ENCODE assay signal across 8 mouse cellular contexts in the genomic region with DNA sequence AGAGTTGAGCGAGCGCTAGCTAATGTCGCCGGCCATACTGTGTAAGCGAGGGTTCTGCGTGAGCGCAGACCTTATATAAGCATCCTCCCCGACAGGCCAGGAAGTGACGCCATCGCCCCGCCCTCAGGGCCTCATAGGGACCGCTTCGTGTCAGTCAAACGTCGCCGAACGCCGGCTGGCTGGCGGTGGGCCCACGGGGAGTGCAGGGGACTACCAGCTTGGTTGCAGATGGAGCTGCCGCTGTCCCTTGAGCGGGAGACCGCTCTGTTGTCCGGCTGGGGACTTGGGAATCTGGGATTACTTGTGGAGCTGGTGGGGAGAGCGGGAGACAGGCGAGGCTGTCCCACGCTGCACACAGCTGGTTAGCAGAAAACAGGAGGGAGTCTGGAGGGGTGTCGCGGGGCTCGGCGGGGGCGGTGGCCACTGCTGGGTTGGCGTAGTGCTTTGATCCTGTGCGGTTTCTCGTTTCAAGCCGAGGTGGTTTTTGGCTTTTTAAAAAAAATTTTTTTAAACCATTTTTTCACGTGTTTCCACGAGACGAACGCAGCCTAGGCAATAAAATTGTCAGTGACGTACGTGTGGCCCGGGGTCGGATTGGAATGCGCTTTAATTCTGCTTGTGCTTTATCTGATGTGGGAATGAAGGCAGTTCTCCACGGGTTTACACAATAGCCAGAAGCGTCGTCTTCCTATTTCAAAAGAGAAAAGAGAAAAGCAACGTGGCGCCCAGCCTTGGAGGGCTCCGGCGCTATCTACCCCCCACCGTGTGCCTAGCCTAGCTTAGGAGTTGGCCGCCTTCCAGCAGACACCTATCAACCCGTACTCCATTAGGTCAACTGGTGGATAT. TPM values are rescaled to one million over a fixed set of nuclear protein-coding genes. Genes with fewer than 3 reads are reported as not detected.
A peak's percentile ranks its signal among the peaks of the same experiment; 100 is the strongest.
DNase-seq lines count a peak whose midpoint lies in the region; ATAC-seq and TF ChIP-seq lines count a peak whose summit lies in the region.

A gene (minus strand): TSS at position 47 of the 846 bp plus-strand sequence.

- peaks cover 0 to 7% of the 10 kb centered on the region in 2 experiments for H3K36me3 ChIP-seq in CH12.LX (replicated peaks in 1 of 2; ENCODE audit: control insufficient read depth in 1 of 2, insufficient read depth in 1 of 2, low read length in 1 of 2)
- no peaks in the 10 kb centered on the region for H3K36me3 ChIP-seq in forebrain, embryonic 11.5 days (ENCODE audit: control insufficient read depth, insufficient read depth, low read length)
- no peaks in the 10 kb centered on the region for H3K36me3 ChIP-seq in heart, embryonic 16.5 days (ENCODE audit: control insufficient read depth, insufficient read depth)
- peaks cover 6% of the 10 kb centered on the region; the same call in 1 of the 2 replicates for H3K36me3 ChIP-seq in liver, embryonic 15.5 days (replicated peaks)
- no peaks in the 10 kb centered on the region for H3K36me3 ChIP-seq in neural tube, embryonic 12.5 days

- H3K27me3 ChIP-seq in CH12.LX (replicated peaks), result peaks cover 15% of the 10 kb centered on the region
- no peaks in the 10 kb centered on the region for H3K27me3 ChIP-seq in forebrain, embryonic 11.5 days (ENCODE audit: control insufficient read depth, insufficient read depth, low read length)
- H3K27me3 ChIP-seq in heart, embryonic 16.5 days (ENCODE audit: control insufficient read depth, insufficient read depth, low read length), result no peaks in the 10 kb centered on the region
- no peaks in the 10 kb centered on the region for H3K27me3 ChIP-seq in liver, embryonic 15.5 days
- H3K27me3 ChIP-seq in neural tube, embryonic 12.5 days (replicated peaks), result no peaks in the 10 kb centered on the region

- peaks cover 6 to 15% of the 10 kb centered on the region in 2 experiments for H3K4me1 ChIP-seq in CH12.LX (ENCODE audit: control insufficient read depth in 1 of 2, insufficient read depth in 2 of 2)
- peaks cover 6% of the 10 kb centered on the region; the same call in 1 of the 2 replicates for H3K4me1 ChIP-seq in forebrain, embryonic 11.5 days (replicated peaks; ENCODE audit: control insufficient read depth, insufficient read depth, low read length)
- peaks cover 17% of the 10 kb centered on the region for H3K4me1 ChIP-seq in heart, embryonic 16.5 days (ENCODE audit: control insufficient read depth, insufficient read depth, low read length)
- H3K4me1 ChIP-seq in liver, embryonic 15.5 days (replicated peaks), result peaks cover 33% of the 10 kb centered on the region
- peaks cover 17% of the 10 kb centered on the region for H3K4me1 ChIP-seq in neural tube, embryonic 12.5 days

- dilution Hi-C loops in CH12.LX (cut with MboI; ENCODE audit: extremely low pct_ligation_motif_present, extremely low pct_unique_long_range_greater_than_20kb, low sequenced_read_pairs), result no loop called here

- peak; percentile 99 for ATAC-seq in forebrain, embryonic 11.5 days (replicated peaks; ENCODE audit: low FRiP score)
- ATAC-seq in heart, embryonic 16.5 days (replicated peaks; ENCODE audit: extremely low read depth, insufficient read depth, low FRiP score), result peak; percentile 95
- ATAC-seq in liver, embryonic 15.5 days (ENCODE audit: insufficient read depth), result peak; percentile 87
- ATAC-seq in neural tube, embryonic 12.5 days (ENCODE audit: low FRiP score, low read depth), result peak; percentile 97

- peak; percentile 80 for TF ChIP-seq POLR2A in CH12.LX (IDR thresholded peaks at IDR 0.05; ENCODE audit: low read depth, low read length)

- peak; percentile 98 for DNase-seq in CH12.LX (ENCODE audit: extremely low read depth)
- peak; percentile 96 for DNase-seq in c-Kit-positive CD71-positive TER-119-negative erythroid progenitor cells, embryonic 14.5 days (ENCODE audit: low read depth)
- DNase-seq in forebrain, embryonic 11.5 days (ENCODE audit: low spot score), result peak; percentile 100
- peak; percentile 100 for DNase-seq in kidney, postnatal 36 days
- DNase-seq in telencephalon, adult 2 months (ENCODE audit: low read depth, low spot score), result peak; percentile 97

- under 1% methylated on average over 55 of the region's 55 CpGs for WGBS in forebrain, embryonic 11.5 days
- whole genome bisulfite sequencing in heart, embryonic 16.5 days, result under 1% methylated on average over 55 of the region's 55 CpGs
- under 1% methylated on average over 55 of the region's 55 CpGs for WGBS in liver, embryonic 15.5 days (ENCODE audit: insufficient replicate concordance)
- under 1% methylated on average over 55 of the region's 55 CpGs for WGBS in neural tube, embryonic 12.5 days

- peaks cover 42% of the 10 kb centered on the region for H3K79me2 ChIP-seq in CH12.LX (replicated peaks; ENCODE audit: control insufficient read depth, extremely low read depth, insufficient read depth, poor library complexity, severe bottlenecking)

- TF ChIP-seq RAD21 in CH12.LX (IDR thresholded peaks at IDR 0.05; ENCODE audit: low read depth, low read length), result no peak

- peak within 1 kb of the TSS; percentile 9; the same call in 1 of the 2 replicates for H3K27ac ChIP-seq in CH12.LX (ENCODE audit: insufficient read depth, low read depth)
- peak within 1 kb of the TSS; percentile 98 for H3K27ac ChIP-seq in forebrain, embryonic 11.5 days (ENCODE audit: low read depth, low read length)
- H3K27ac ChIP-seq in heart, embryonic 16.5 days (ENCODE audit: low read length), result peak within 1 kb of the TSS; percentile 98
- H3K27ac ChIP-seq in liver, embryonic 15.5 days (replicated peaks), result peak within 1 kb of the TSS; percentile 92
- peak within 1 kb of the TSS; percentile 92 for H3K27ac ChIP-seq in neural tube, embryonic 12.5 days

- peak within 1 kb of the TSS; percentile 62 for H3K9ac ChIP-seq in CH12.LX (ENCODE audit: insufficient read depth, low read depth)
- H3K9ac ChIP-seq in forebrain, embryonic 11.5 days (ENCODE audit: low read length), result peak within 1 kb of the TSS; percentile 96
- peak within 1 kb of the TSS; percentile 95 for H3K9ac ChIP-seq in heart, embryonic 16.5 days (ENCODE audit: low read length)
- peak within 1 kb of the TSS; percentile 97 for H3K9ac ChIP-seq in liver, embryonic 15.5 days
- peak within 1 kb of the TSS; percentile 89 for H3K9ac ChIP-seq in neural tube, embryonic 12.5 days

- in situ Hi-C loops in CH12.LX (cut with MboI; ENCODE audit: low pct_ligation_motif_present, low pct_unique_long_range_greater_than_20kb, low sequenced_read_pairs), result no loop called here

- 0 out of 2 replicates have a peak, but pooled peaks have one; percentile 34 for TF ChIP-seq EP300 in CH12.LX (IDR thresholded peaks at IDR 0.05; ENCODE audit: low read length)

- TF ChIP-seq CTCF in CH12.LX (conservative IDR thresholded peaks at IDR 0.05 in 1 of 2, IDR thresholded peaks at IDR 0.05 in 1 of 2; ENCODE audit: low read depth in 2 of 2, low read length in 2 of 2), result no peak

- peak within 1 kb of the TSS; percentile 77 to 97 (median 89) for H3K4me3 ChIP-seq in CH12.LX (replicated peaks in 1 of 3; ENCODE audit: low read depth in 2 of 3, low read length in 2 of 3, poor library complexity in 1 of 3)
- peak within 1 kb of the TSS; percentile 99 for H3K4me3 ChIP-seq in forebrain, embryonic 11.5 days (ENCODE audit: low read depth, low read length)
- peak within 1 kb of the TSS; percentile 91 for H3K4me3 ChIP-seq in heart, embryonic 16.5 days (ENCODE audit: low read length)
- H3K4me3 ChIP-seq in liver, embryonic 15.5 days (replicated peaks), result peak within 1 kb of the TSS; percentile 94
- peak within 1 kb of the TSS; percentile 91 for H3K4me3 ChIP-seq in neural tube, embryonic 12.5 days

- peak within 1 kb of the TSS; percentile 94 for H3K4me2 ChIP-seq in CH12.LX (ENCODE audit: insufficient read depth, low read depth, poor library complexity, severe bottlenecking)
- H3K4me2 ChIP-seq in forebrain, embryonic 11.5 days (ENCODE audit: low read depth, low read length, severe bottlenecking), result peak within 1 kb of the TSS; percentile 72
- peak within 1 kb of the TSS; percentile 86 for H3K4me2 ChIP-seq in heart, embryonic 16.5 days (ENCODE audit: low read depth, low read length)
- peak within 1 kb of the TSS; percentile 91 for H3K4me2 ChIP-seq in liver, embryonic 15.5 days
- H3K4me2 ChIP-seq in neural tube, embryonic 12.5 days (replicated peaks), result peak within 1 kb of the TSS; percentile 71

- H3K9me3 ChIP-seq in CH12.LX (replicated peaks; ENCODE audit: low read length), result peaks cover 10% of the 10 kb centered on the region
- H3K9me3 ChIP-seq in forebrain, embryonic 11.5 days (ENCODE audit: control insufficient read depth, low read length), result no peaks in the 10 kb centered on the region
- H3K9me3 ChIP-seq in heart, embryonic 16.5 days (replicated peaks; ENCODE audit: control insufficient read depth, low read length), result peaks cover 2% of the 10 kb centered on the region; the same call in 1 of the 2 replicates
- peaks cover 4% of the 10 kb centered on the region; the same call in 1 of the 2 replicates for H3K9me3 ChIP-seq in liver, embryonic 15.5 days (replicated peaks)
- H3K9me3 ChIP-seq in neural tube, embryonic 12.5 days, result peaks cover 4% of the 10 kb centered on the region; the same call in 1 of the 2 replicates

TF ChIP-seq in CH12.LX, 34 proteins besides CTCF, POLR2A, EP300 and RAD21 (continues in another document):
- TF ChIP-seq PAX5 (IDR thresholded peaks at IDR 0.05; ENCODE audit: low read length) (no peak), E2F4 (IDR thresholded peaks at IDR 0.05; ENCODE audit: insufficient replicate concordance, low read depth, low read length) (0 out of 2 replicates have a peak, but pooled peaks have one; percentile 14), MAX (IDR thresholded peaks at IDR 0.05; ENCODE audit: low read length) (no peak), CHD1 (IDR thresholded peaks at IDR 0.05; ENCODE audit: low read depth, low read length) (no peak), MYC (IDR thresholded peaks at IDR 0.05; ENCODE audit: low read depth, low read length) (0 out of 2 replicates have a peak, but pooled peaks have one; percentile 41), HCFC1 (IDR thresholded peaks at IDR 0.05; ENCODE audit: low read depth, low read length) (peak; percentile 72), GABPA (IDR thresholded peaks at IDR 0.05; ENCODE audit: insufficient replicate concordance, low read depth, low read length) (no peak), UBTF (IDR thresholded peaks at IDR 0.05; ENCODE audit: low read depth, low read length) (no peak), JUN (IDR thresholded peaks at IDR 0.05; ENCODE audit: insufficient read depth, low read depth, low read length) (no peak), USF2 (conservative IDR thresholded peaks at IDR 0.05; ENCODE audit: low read depth, low read length) (no peak), MXI1 (IDR thresholded peaks at IDR 0.05; ENCODE audit: low read depth, low read length) (peak; percentile 77)

RNA-seq across cellular contexts. Expression of the gene that starts here (rescaled TPM):
- total RNA-seq in CH12.LX (2012; rRNA removed) (88.3 and 133 TPM in 2 replicates), CH12.LX (2014; rRNA removed) (266 and 267 TPM in 2 replicates)
- 128 and 165 TPM in 2 replicates for polyA plus RNA-seq in CH12.LX (2012; ENCODE audit: insufficient read length, low read depth)
- polyA plus RNA-seq in forebrain, embryonic 11.5 days (2014; fragmentation: Nextera tagmentation; extraction: Ambion mirVana), result 94.8 and 108 TPM in 2 replicates
- 31.3 and 35.4 TPM in 2 replicates for polyA plus RNA-seq in heart, embryonic 16.5 days (2015; fragmentation: Nextera tagmentation; extraction: Ambion mirVana)
- 40.8 and 41.9 TPM in 2 replicates for polyA plus RNA-seq in liver, embryonic 15.5 days (2015; fragmentation: Nextera tagmentation; extraction: Ambion mirVana)
- 50.5 and 52.4 TPM in 2 replicates for polyA plus RNA-seq in neural tube, embryonic 12.5 days (2016; fragmentation: Nextera tagmentation; extraction: Ambion mirVana)

Comparison
In these comparisons a context has a peak if more than half of its experiments do, and no peak if none do; other contexts are left out.
1. Peak in every context shown above with its lines: DNase-seq, ATAC-seq, H3K4me3 ChIP-seq and H3K27ac ChIP-seq.
2. H3K27ac ChIP-seq: peak in every context shown above with its lines; median percentile 98 in forebrain, embryonic 11.5 days; 98 in heart, embryonic 16.5 days; 92 in liver, embryonic 15.5 days; 92 in neural tube, embryonic 12.5 days; 9 in CH12.LX.